Comparison of ENCODE assay signal across 11 mouse cellular contexts in the genomic region with DNA sequence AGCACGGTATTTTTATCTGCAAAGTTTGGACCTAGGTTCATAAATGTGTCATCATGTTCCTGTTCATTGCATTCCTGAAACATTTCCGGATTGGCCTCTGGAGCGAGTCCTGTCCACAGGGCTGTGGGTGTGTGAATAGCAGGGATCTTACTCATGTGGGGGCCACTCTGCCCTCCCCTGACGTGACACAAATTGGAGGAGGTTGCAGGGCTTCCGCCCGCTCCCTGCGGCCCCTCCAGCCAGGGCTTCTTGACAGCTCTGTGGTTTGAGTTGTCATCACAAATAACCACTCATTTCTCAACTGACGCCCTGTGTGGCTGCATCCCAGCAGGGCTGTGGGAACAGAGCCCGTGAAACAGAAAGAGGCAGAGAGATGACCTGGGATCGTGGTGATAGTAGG.
DNase-seq lines count a peak whose midpoint lies in the region; TF ChIP-seq lines count a peak whose summit lies in the region.
"Had no signal": no experiment of that assay in that cellular context is flagged by ENCODE, and none has a peak within 500 bp of the region (broad histone marks: within the 10 kb centered on the region; RNA-seq: fewer than 3 reads in every experiment).

No protein-coding gene starts in this region.

- intact Hi-C loops in left cerebral cortex, adult 2 months (cut with DNase I) = no loop called here

- H3K27me3 ChIP-seq in limb, embryonic 10.5 days (ENCODE audit: low read depth, poor library complexity, severe bottlenecking) = peaks cover 20% of the 10 kb centered on the region
- H3K27me3 ChIP-seq: lung, embryonic 15.5 days had no signal

- 46% methylated on average over 10 of the region's 10 CpGs for WGBS in limb, embryonic 10.5 days

- H3K36me3 ChIP-seq in limb, embryonic 10.5 days = no peaks in the 10 kb centered on the region
- H3K36me3 ChIP-seq: hindbrain, embryonic 13.5 days; lung, embryonic 15.5 days had no signal

- no peak for TF ChIP-seq CTCF in left cerebral cortex, adult 2 months (IDR thresholded peaks at IDR 0.05)

- H3K27ac ChIP-seq in limb, embryonic 10.5 days = 0 out of 2 replicates have a peak overlapping the region, but pooled peaks have one; percentile 44
- no peak overlapping the region for H3K27ac ChIP-seq in left cerebral cortex, adult 2 months
- H3K27ac ChIP-seq: hindbrain, embryonic 13.5 days; lung, embryonic 15.5 days had no signal

- H3K9me3 ChIP-seq in limb, embryonic 10.5 days (replicated peaks) = no peaks in the 10 kb centered on the region
- H3K9me3 ChIP-seq: hindbrain, embryonic 13.5 days; lung, embryonic 15.5 days had no signal

- peaks cover 26% of the 10 kb centered on the region for H3K4me1 ChIP-seq in limb, embryonic 10.5 days
- H3K4me1 ChIP-seq: hindbrain, embryonic 13.5 days; lung, embryonic 15.5 days had no signal

- DNase-seq in adrenal gland, adult 2 months = peak; percentile 15
- no peak for DNase-seq in adrenal gland, adult 8-10 months
- DNase-seq in thymus, postnatal 25 days = peak; percentile 6
- no peak for DNase-seq in thymus, postnatal 14 days
- DNase-seq in limb, embryonic 10.5 days (ENCODE audit: low spot score) = no peak
- DNase-seq in retina, embryonic 14.5 days (ENCODE audit: low spot score) = peak; percentile 46
- DNase-seq in right cerebral cortex, postnatal 4 days = no peak
- DNase-seq in left cerebral cortex, adult 2 months (ENCODE audit: extremely low spot score in 1 of 2, low spot score in 2 of 2) = no peak
- DNase-seq: embryo, embryonic 11 days had no signal

- no peak overlapping the region for H3K4me3 ChIP-seq in limb, embryonic 10.5 days
- H3K4me3 ChIP-seq in left cerebral cortex, adult 2 months = no peak overlapping the region
- H3K4me3 ChIP-seq: hindbrain, embryonic 13.5 days; lung, embryonic 15.5 days had no signal

Comparison
In these comparisons a context has a peak if more than half of its experiments do, and no peak if none do; other contexts are left out.
1. DNase-seq: peak in adrenal gland, adult 2 months (single experiment), thymus, postnatal 25 days (single experiment) and retina, embryonic 14.5 days (single experiment); none in adrenal gland, adult 8-10 months (single experiment), thymus, postnatal 14 days (single experiment), limb, embryonic 10.5 days (single experiment), right cerebral cortex, postnatal 4 days (single experiment) and left cerebral cortex, adult 2 months (0 of 2).